Mouse (Mus musculus) midbrain, embryonic 13.5 days (tissue): ENCODE data around the gene Olfr938. TPM values are rescaled to one million over a fixed set of nuclear protein-coding genes. Genes with fewer than 3 reads are reported as not detected.

Experiments used
- ATAC-seq: fragments of 200-750 bp; cut with Nextera tagmentation; 2 replicates; pipeline ENCODE4 v1.8.0; 2017; ENCODE audit warnings: mild to moderate bottlenecking, moderate TSS enrichment, moderate library complexity
- H3K27ac ChIP-seq: fragments of 300-500 bp; sonication (generic); 2 replicates; pipeline ENCODE4 v1.5.1; 2015; ENCODE audit warnings: inconsistent platforms, mild to moderate bottlenecking, moderate library complexity
- H3K27me3 ChIP-seq: fragments of 300-500 bp; sonication (generic); 2 replicates; pipeline ENCODE4 v1.6.1; 2015; ENCODE audit warnings: mild to moderate bottlenecking, inconsistent platforms
- H3K36me3 ChIP-seq: fragments of 300-500 bp; sonication (generic); 2 replicates; pipeline ENCODE4 v1.6.1; 2015; ENCODE audit warnings: mild to moderate bottlenecking, inconsistent platforms
- H3K4me1 ChIP-seq: fragments of 300-500 bp; sonication (generic); replicated peaks from 2 replicates; pipeline ENCODE4 v1.6.1; 2015; ENCODE audit warnings: inconsistent platforms
- H3K4me2 ChIP-seq: fragments of 300-500 bp; sonication (generic); replicated peaks from 2 replicates; pipeline ENCODE4 v1.6.1; 2015; ENCODE audit warnings: moderate library complexity, mild to moderate bottlenecking, inconsistent platforms
- H3K4me3 ChIP-seq: fragments of 300-500 bp; sonication (generic); replicated peaks from 2 replicates; pipeline ENCODE4 v1.5.1; 2015; ENCODE audit warnings: mild to moderate bottlenecking, inconsistent platforms
- H3K9ac ChIP-seq: fragments of 300-500 bp; sonication (generic); replicated peaks from 2 replicates; pipeline ENCODE4 v1.6.1; 2015; ENCODE audit warnings: mild to moderate bottlenecking, inconsistent platforms
- H3K9me3 ChIP-seq: fragments of 300-500 bp; sonication (generic); 2 replicates; pipeline ENCODE4 v1.6.1; 2016; ENCODE audit warnings: mild to moderate bottlenecking, inconsistent platforms
- WGBS: fragments of 180-500 bp; shearing (Covaris S2); methylation state at CpG from one replicate; pipeline ENCODE4 v1.1.7; 2015; 5-methylcytosine and 5-hydroxymethylcytosine counted together
- microRNA-seq: library from miRNA; unstranded; fragments of <30 nt; microRNA quantifications from one replicate; pipeline ENCODE4, GENCODE M21; 2016
- polyA plus RNA-seq: library from polyadenylated mRNA; unstranded; fragments of >200 nt; fragmentation: Nextera tagmentation; extraction: Ambion mirVana; gene quantifications from 2 replicates; pipeline ENCODE4 v1.2.1, GENCODE M21; 2015

The Olfr938 gene
- polyA plus RNA-seq = not detected in 2 replicates

- no peak within 1 kb of the TSS for H3K9ac ChIP-seq
- no peak within 1 kb of the TSS for H3K4me2 ChIP-seq
- H3K9me3 ChIP-seq = no peaks in the 10 kb centered on the region
- H3K36me3 ChIP-seq = no peaks in the 10 kb centered on the region
- H3K27ac ChIP-seq = no peak within 1 kb of the TSS
- no peak for ATAC-seq
- no peaks in the 10 kb centered on the region for H3K27me3 ChIP-seq
- H3K4me1 ChIP-seq = no peaks in the 10 kb centered on the region
- no peak within 1 kb of the TSS for H3K4me3 ChIP-seq
- WGBS = 96% methylated on average over 2 of the region's 2 CpGs
These were observed at the start of gene Olfr938 for GRCm38 (mm10) chr9:39078787-39079186. Gene Olfr938, minus strand, starts transcription at chr9:39078887.

GRCm38 (mm10) chr9:39127831-39128230 is 49.1 kb upstream of the Olfr938 start, which contains the start of gene Olfr27:
Gene Olfr27, plus strand, starts transcription at chr9:39128131.
- H3K36me3 ChIP-seq = no peaks in the 10 kb centered on the region
- H3K27me3 ChIP-seq = no peaks in the 10 kb centered on the region
- H3K4me3 ChIP-seq = no peak within 1 kb of the TSS
- H3K4me1 ChIP-seq = no peaks in the 10 kb centered on the region
- H3K4me2 ChIP-seq = no peak within 1 kb of the TSS
- no peak within 1 kb of the TSS for H3K27ac ChIP-seq
- H3K9ac ChIP-seq = no peak within 1 kb of the TSS
- no peaks in the 10 kb centered on the region for H3K9me3 ChIP-seq
- no peak for ATAC-seq

- H3K9me3 ChIP-seq = no peaks in the 10 kb centered on the region
- H3K4me3 ChIP-seq = no peak overlapping the region
- no peaks in the 10 kb centered on the region for H3K36me3 ChIP-seq
- no peak overlapping the region for H3K4me2 ChIP-seq
- H3K27me3 ChIP-seq = no peaks in the 10 kb centered on the region
- 70% methylated on average over 1 of the region's 1 CpGs for WGBS
- no peak overlapping the region for H3K9ac ChIP-seq
- H3K27ac ChIP-seq = no peak overlapping the region
- no peaks in the 10 kb centered on the region for H3K4me1 ChIP-seq
- ATAC-seq = no peak
These were observed 48.6 kb upstream of the Olfr938 start for GRCm38 (mm10) chr9:39127326-39127725.

GRCm38 (mm10) chr9:39064851-39065250 is 13.8 kb downstream of the Olfr938 start, which contains the start of gene Olfr937:
Gene Olfr937, minus strand, starts transcription at chr9:39064951.
- ATAC-seq = no peak
- H3K27ac ChIP-seq = no peak within 1 kb of the TSS
- no peak within 1 kb of the TSS for H3K4me3 ChIP-seq
- WGBS = 85% methylated on average over 1 of the region's 1 CpGs
- no peaks in the 10 kb centered on the region for H3K9me3 ChIP-seq
- H3K36me3 ChIP-seq = no peaks in the 10 kb centered on the region
- no peaks in the 10 kb centered on the region for H3K4me1 ChIP-seq
- no peak within 1 kb of the TSS for H3K4me2 ChIP-seq
- H3K9ac ChIP-seq = no peak within 1 kb of the TSS
- no peaks in the 10 kb centered on the region for H3K27me3 ChIP-seq

Small RNA genes within 50 kb of the gene (microRNA-seq; reads per million reads assigned to microRNA genes)
- gene Gm25032 = not detected
- gene Gm25529 = not detected

Other genes with a start within 250 kb of the Olfr938 start
- gene Olfr924, start 234.4 kb downstream of the Olfr938 start, polyA plus RNA-seq = not detected in 2 replicates
- gene Olfr26, start 223.8 kb downstream of the Olfr938 start, polyA plus RNA-seq = not detected in 2 replicates
- gene Olfr926, start 201.8 kb downstream of the Olfr938 start, polyA plus RNA-seq = not detected in 2 replicates
- not detected in 2 replicates for gene Olfr930, start 149.1 kb downstream of the Olfr938 start, polyA plus RNA-seq
- gene Olfr933, start 106.6 kb downstream of the Olfr938 start, polyA plus RNA-seq = not detected in 2 replicates
- not detected in 2 replicates for gene Olfr934, start 90.6 kb downstream of the Olfr938 start, polyA plus RNA-seq
- not detected in 2 replicates for gene Olfr935, start 79.2 kb downstream of the Olfr938 start, polyA plus RNA-seq
- not detected in 2 replicates for gene Olfr146, start 55.5 kb downstream of the Olfr938 start, polyA plus RNA-seq
- gene Olfr937, start 13.9 kb downstream of the Olfr938 start, polyA plus RNA-seq = not detected in 2 replicates
- gene Olfr27, start 49.2 kb upstream of the Olfr938 start, polyA plus RNA-seq = not detected in 2 replicates
- gene Olfr943, start 87.4 kb upstream of the Olfr938 start, polyA plus RNA-seq = not detected in 2 replicates
- gene Olfr944, start 123.0 kb upstream of the Olfr938 start, polyA plus RNA-seq = not detected in 2 replicates
- not detected in 2 replicates for gene Olfr1537, start 171.1 kb upstream of the Olfr938 start, polyA plus RNA-seq
- not detected in 2 replicates for gene Olfr945, start 197.9 kb upstream of the Olfr938 start, polyA plus RNA-seq
- not detected in 2 replicates for gene Olfr948, start 247.2 kb upstream of the Olfr938 start, polyA plus RNA-seq